ENCODE assay signal across 10 mouse cellular contexts in the genomic region with DNA sequence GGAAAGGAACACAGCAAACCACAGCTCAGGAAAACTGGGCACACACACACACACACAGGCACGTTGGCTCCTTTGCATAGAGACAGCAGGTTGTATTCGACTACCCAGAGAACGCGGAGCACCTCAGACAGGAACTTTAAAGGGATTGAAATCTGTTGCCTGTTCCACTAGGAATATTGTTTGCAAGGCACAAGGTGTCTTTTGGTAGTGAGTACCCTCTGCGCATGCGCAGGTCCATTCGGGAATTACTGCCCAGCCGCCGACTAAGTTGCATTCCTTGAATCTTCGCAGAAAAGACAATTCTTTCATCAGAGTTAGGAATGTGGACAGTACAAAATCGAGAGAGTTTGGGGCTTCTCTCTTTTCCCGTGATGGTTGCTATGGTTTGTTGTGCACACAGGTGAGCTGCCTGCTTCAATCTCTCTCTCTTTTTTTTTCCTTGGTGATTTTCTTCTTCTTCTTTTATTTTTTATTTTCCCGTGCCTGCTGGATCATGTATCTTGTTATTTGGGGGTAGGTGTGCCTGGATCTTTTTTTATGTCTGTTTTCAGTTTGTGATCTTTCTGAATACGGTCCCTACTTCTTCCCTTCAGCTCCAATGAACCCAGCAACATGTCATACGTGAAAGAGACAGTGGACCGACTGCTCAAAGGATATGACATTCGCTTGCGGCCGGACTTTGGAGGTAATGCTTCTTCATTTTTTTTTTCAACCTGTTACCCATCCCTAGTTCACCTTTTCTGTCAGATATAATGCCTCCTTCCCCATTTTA. TPM values are rescaled to one million over a fixed set of nuclear protein-coding genes. Genes with fewer than 3 reads are reported as not detected.
DNase-seq lines count a peak whose midpoint lies in the region; ATAC-seq and TF ChIP-seq lines count a peak whose summit lies in the region.
"Had no signal": no experiment of that assay in that cellular context is flagged by ENCODE, and none has a peak within 500 bp of the region (broad histone marks: within the 10 kb centered on the region; RNA-seq: fewer than 3 reads in every experiment).

No protein-coding gene starts in this region.

- WGBS in forebrain, embryonic 16.5 days: under 1% methylated on average over 19 of the region's 19 CpGs
- WGBS in hindbrain, postnatal 0 days: under 1% methylated on average over 19 of the region's 19 CpGs
- under 1% methylated on average over 19 of the region's 19 CpGs for WGBS in midbrain, embryonic 12.5 days
- WGBS in stomach, postnatal 0 days: 1% methylated on average over 19 of the region's 19 CpGs

- H3K36me3 ChIP-seq in forebrain, embryonic 16.5 days (ENCODE audit: control insufficient read depth, insufficient read depth): no peaks in the 10 kb centered on the region
- H3K36me3 ChIP-seq in hindbrain, postnatal 0 days (ENCODE audit: insufficient read depth, low read length): no peaks in the 10 kb centered on the region
- H3K36me3 ChIP-seq in midbrain, embryonic 12.5 days: no peaks in the 10 kb centered on the region
- H3K36me3 ChIP-seq in stomach, postnatal 0 days (ENCODE audit: control insufficient read depth, insufficient read depth, low read length): no peaks in the 10 kb centered on the region

- H3K9ac ChIP-seq in forebrain, embryonic 16.5 days (replicated peaks; ENCODE audit: low read depth, low read length): peak overlapping the region; percentile 45
- peak overlapping the region; percentile 55 for H3K9ac ChIP-seq in hindbrain, postnatal 0 days (replicated peaks; ENCODE audit: low read length)
- H3K9ac ChIP-seq in midbrain, embryonic 12.5 days (replicated peaks): 0 out of 2 replicates have a peak overlapping the region, but pooled peaks have one; percentile 53
- H3K9ac ChIP-seq in stomach, postnatal 0 days (ENCODE audit: low read length): no peak overlapping the region

- ATAC-seq in forebrain, embryonic 16.5 days: peak; percentile 16; the same call in 1 of the 2 replicates
- ATAC-seq in hindbrain, postnatal 0 days: 0 out of 2 replicates have a peak, but pooled peaks have one; percentile 6
- ATAC-seq in midbrain, embryonic 12.5 days (ENCODE audit: low FRiP score, low read depth): no peak
- ATAC-seq in stomach, postnatal 0 days (ENCODE audit: low FRiP score, low TSS enrichment): no peak
- no peak for ATAC-seq in megakaryocyte-erythroid progenitor cell, adult 5-6 weeks (replicated peaks; ENCODE audit: low FRiP score, low TSS enrichment, poor library complexity, severe bottlenecking)

- peak; percentile 17 for DNase-seq in NIH3T3 (ENCODE audit: low read depth)
- peak; percentile 68 to 79 for DNase-seq in cerebellum, adult 18-20 months
- DNase-seq in hindbrain, postnatal 0 days (ENCODE audit: low spot score): peak; percentile 88
- peak; percentile 77 to 81 for DNase-seq in left cerebral cortex, adult 18-20 months (ENCODE audit: low spot score in 2 of 2)
- DNase-seq in stomach, postnatal 0 days (ENCODE audit: low spot score): peak; percentile 27

- H3K4me1 ChIP-seq in forebrain, embryonic 16.5 days (replicated peaks; ENCODE audit: control insufficient read depth, insufficient read depth, low read length): peaks cover 7% of the 10 kb centered on the region
- no peaks in the 10 kb centered on the region for H3K4me1 ChIP-seq in hindbrain, postnatal 0 days (ENCODE audit: insufficient read depth, low read length)
- H3K4me1 ChIP-seq in midbrain, embryonic 12.5 days: peaks cover 4% of the 10 kb centered on the region
- no peaks in the 10 kb centered on the region for H3K4me1 ChIP-seq in stomach, postnatal 0 days (replicated peaks; ENCODE audit: control insufficient read depth, insufficient read depth)

- no peak for TF ChIP-seq EP300 in stomach, postnatal 0 days (optimal IDR thresholded peaks at IDR 0.05)

- H3K9me3 ChIP-seq in forebrain, embryonic 16.5 days (ENCODE audit: control insufficient read depth, low read length): no peaks in the 10 kb centered on the region
- no peaks in the 10 kb centered on the region for H3K9me3 ChIP-seq in hindbrain, postnatal 0 days (ENCODE audit: low read length)
- no peaks in the 10 kb centered on the region for H3K9me3 ChIP-seq in midbrain, embryonic 12.5 days
- no peaks in the 10 kb centered on the region for H3K9me3 ChIP-seq in stomach, postnatal 0 days (ENCODE audit: control insufficient read depth, low read length)

- H3K27ac ChIP-seq in forebrain, embryonic 16.5 days (ENCODE audit: low read length): no peak overlapping the region
- peak overlapping the region; percentile 75; the same call in 1 of the 2 replicates for H3K27ac ChIP-seq in hindbrain, postnatal 0 days
- no peak overlapping the region for H3K27ac ChIP-seq in midbrain, embryonic 12.5 days (replicated peaks)
- no peak overlapping the region for H3K27ac ChIP-seq in stomach, postnatal 0 days (replicated peaks)
- H3K27ac ChIP-seq: macrophage had no signal

- H3K4me3 ChIP-seq in forebrain, embryonic 16.5 days (replicated peaks; ENCODE audit: low read length): peak overlapping the region; percentile 52
- peak overlapping the region; percentile 60 for H3K4me3 ChIP-seq in hindbrain, postnatal 0 days (ENCODE audit: low read length)
- peak overlapping the region; percentile 60 for H3K4me3 ChIP-seq in midbrain, embryonic 12.5 days
- H3K4me3 ChIP-seq in stomach, postnatal 0 days (ENCODE audit: low read depth, low read length): peak overlapping the region; percentile 40

- peak overlapping the region; percentile 81 for H3K4me2 ChIP-seq in forebrain, embryonic 16.5 days (ENCODE audit: low read length)
- peak overlapping the region; percentile 87 for H3K4me2 ChIP-seq in hindbrain, postnatal 0 days (ENCODE audit: low read depth, low read length)
- H3K4me2 ChIP-seq in midbrain, embryonic 12.5 days (replicated peaks): peak overlapping the region; percentile 92
- H3K4me2 ChIP-seq in stomach, postnatal 0 days (replicated peaks; ENCODE audit: low read depth): peak overlapping the region; percentile 73

- no peak for TF ChIP-seq CTCF in hindbrain, postnatal 0 days (IDR thresholded peaks at IDR 0.05; ENCODE audit: low read depth)
- no peak for TF ChIP-seq CTCF in stomach, postnatal 0 days (IDR thresholded peaks at IDR 0.05; ENCODE audit: low read depth)

- no peaks in the 10 kb centered on the region for H3K27me3 ChIP-seq in forebrain, embryonic 16.5 days (replicated peaks; ENCODE audit: control insufficient read depth, insufficient read depth, low read length)
- H3K27me3 ChIP-seq in hindbrain, postnatal 0 days (ENCODE audit: insufficient read depth, low read length): no peaks in the 10 kb centered on the region
- no peaks in the 10 kb centered on the region for H3K27me3 ChIP-seq in midbrain, embryonic 12.5 days
- H3K27me3 ChIP-seq in stomach, postnatal 0 days (ENCODE audit: control insufficient read depth, insufficient read depth, low read length): no peaks in the 10 kb centered on the region

RNA-seq across cellular contexts. Expression of a gene that starts 41.8 kb away (rescaled TPM):
- 16.4 and 23.4 TPM in 2 replicates for polyA plus RNA-seq in forebrain, embryonic 16.5 days (2015; fragmentation: Nextera tagmentation; extraction: Ambion mirVana)
- 14.1 and 14.3 TPM in 2 replicates for total RNA-seq in hindbrain, postnatal 0 days (2014; rRNA removed)
- 26.9 TPM in 2 replicates for polyA plus RNA-seq in hindbrain, postnatal 0 days (2015; fragmentation: Nextera tagmentation; extraction: Ambion mirVana)
- total RNA-seq in left cerebral cortex, adult 18-20 months (2021): 100 to 1,000 TPM; 103 to 114 TPM
- 2.2 and 2.9 TPM in 2 replicates for polyA plus RNA-seq in midbrain, embryonic 12.5 days (2016; fragmentation: Nextera tagmentation; extraction: Ambion mirVana)
- polyA plus RNA-seq in stomach, postnatal 0 days (2015; fragmentation: Nextera tagmentation; extraction: Ambion mirVana): 1.0 and 1.5 TPM in 2 replicates
- not detected in 2 replicates for total RNA-seq in megakaryocyte-erythroid progenitor cell, adult 5-6 weeks (2014; fragmentation: Nextera tagmentation)
- not detected in 2 replicates for total RNA-seq in megakaryocyte-erythroid progenitor cell, adult 5-6 weeks (2017)
- total RNA-seq: MEL had no signal
- polyA plus RNA-seq: macrophage had no signal

RNA-seq across cellular contexts. Expression of a gene that starts 42.0 kb away (rescaled TPM):
- polyA plus RNA-seq in forebrain, embryonic 16.5 days (2015; fragmentation: Nextera tagmentation; extraction: Ambion mirVana): 19.1 and 24.8 TPM in 2 replicates
- 12.3 and 12.9 TPM in 2 replicates for total RNA-seq in hindbrain, postnatal 0 days (2014; rRNA removed)
- 34.2 and 37.3 TPM in 2 replicates for polyA plus RNA-seq in hindbrain, postnatal 0 days (2015; fragmentation: Nextera tagmentation; extraction: Ambion mirVana)
- 10 to 100 TPM; 83.8 to 93.1 TPM for total RNA-seq in left cerebral cortex, adult 18-20 months (2021)
- polyA plus RNA-seq in midbrain, embryonic 12.5 days (2016; fragmentation: Nextera tagmentation; extraction: Ambion mirVana): 2.1 and 2.3 TPM in 2 replicates
- 0.10 and 0.11 TPM in 2 replicates for polyA plus RNA-seq in stomach, postnatal 0 days (2015; fragmentation: Nextera tagmentation; extraction: Ambion mirVana)
- total RNA-seq in megakaryocyte-erythroid progenitor cell, adult 5-6 weeks (2014; fragmentation: Nextera tagmentation): not detected in 2 replicates
- total RNA-seq in megakaryocyte-erythroid progenitor cell, adult 5-6 weeks (2017): not detected in 2 replicates
- total RNA-seq: MEL had no signal
- polyA plus RNA-seq: macrophage had no signal

Comparison
In these comparisons a context has a peak if more than half of its experiments do, and no peak if none do; other contexts are left out.
1. DNase-seq: peak in every context shown above with its lines; median percentile 88 in hindbrain, postnatal 0 days; 79 in left cerebral cortex, adult 18-20 months; 74 in cerebellum, adult 18-20 months; 27 in stomach, postnatal 0 days; 17 in NIH3T3.
2. ATAC-seq: peak in forebrain, embryonic 16.5 days (single experiment) and hindbrain, postnatal 0 days (single experiment); none in midbrain, embryonic 12.5 days (single experiment), stomach, postnatal 0 days (single experiment) and megakaryocyte-erythroid progenitor cell, adult 5-6 weeks (single experiment).
3. Peak in every context shown above with its lines, with median percentiles within 50 percentile points of each other: H3K4me2 ChIP-seq and H3K4me3 ChIP-seq.